Mouse (Mus musculus) ES-Bruce4 (cell line): Measurements from ENCODE around the gene Zmym3.

ENCODE experiments used
- CTCF ChIP-seq: IDR thresholded peaks from one replicate; pipeline ENCODE4 v1.8.1; 2011; ENCODE audit warnings: low read depth, low read length
- EP300 ChIP-seq: IDR thresholded peaks from 2 replicates; pipeline ENCODE4 v1.6.1; 2011; ENCODE audit warnings: low read depth, low read length; ENCODE audit not compliant: insufficient read depth

GRCm38 (mm10) chrX:101396459-101396858 lies 24.2 kb downstream of the Zmym3 start:
- TF ChIP-seq CTCF (no peak), EP300 (peak; percentile 89)
